Mouse (Mus musculus) monocyte, adult 2 months (primary cell): ENCODE measurements around the gene Olfr1130.
"Not testable (repeated sequence)": the region's sequence is repeated elsewhere in the genome, so short reads cannot be mapped to it uniquely, and the experiment has no call there.

Experiments
- DNase-seq, 2 experiments: peaks; one replicate each; pipeline ENCODE4 v3.0.0; 2022; ENCODE audit warnings: low spot score in 2 of 2, low read depth in 1 of 2

The Olfr1130 gene

GRCm38 (mm10) chr2:87605912-87606311 is at the start of gene Olfr1130:
Gene Olfr1130, plus strand, starts transcription at chr2:87606212.
- not testable (repeated sequence) for DNase-seq

GRCm38 (mm10) chr2:87573602-87574001 is 32.4 kb upstream of the Olfr1130 start, which contains the start of gene Olfr1129:
Gene Olfr1129, plus strand, starts transcription at chr2:87573902.
- not testable (repeated sequence) for DNase-seq

- no peak for DNase-seq
Measured at GRCm38 (mm10) chr2:87626804-87627203, 20.8 kb downstream of the Olfr1130 start, which contains the start of gene Olfr1131. Gene Olfr1131, plus strand, starts transcription at chr2:87627104.

GRCm38 (mm10) chr2:87637435-87637834 is 31.4 kb downstream of the Olfr1130 start, which contains the start of gene Olfr1132:
Gene Olfr1132, minus strand, starts transcription at chr2:87637535.
- DNase-seq: no peak

GRCm38 (mm10) chr2:87642441-87642840 is 36.4 kb downstream of the Olfr1130 start:
- no peak for DNase-seq

GRCm38 (mm10) chr2:87647274-87647673 is 41.3 kb downstream of the Olfr1130 start, which contains the start of gene Olfr1133:
Gene Olfr1133, minus strand, starts transcription at chr2:87647374.
- no peak for DNase-seq

- DNase-seq: no peak
Measured at GRCm38 (mm10) chr2:87658360-87658759, 52.3 kb downstream of the Olfr1130 start, which contains the start of gene Olfr1134. Gene Olfr1134, minus strand, starts transcription at chr2:87658460.
